Mouse (Mus musculus) limb, embryonic 11.5 days (tissue): ENCODE results near the gene Cphx3. TPM values are rescaled to one million over a fixed set of nuclear protein-coding genes. Genes with fewer than 3 reads are reported as not detected.
"Not testable (repeated sequence)": the region's sequence is repeated elsewhere in the genome, so short reads cannot be mapped to it uniquely, and the experiment has no call there.

Experiments
- ATAC-seq: fragments of 200-750 bp; cut with Nextera tagmentation; 2 replicates; pipeline ENCODE4 v1.8.0; 2017; ENCODE audit warnings: low read depth; ENCODE audit not compliant: insufficient number of reproducible peaks, low FRiP score, low TSS enrichment
- DNase-seq: peaks from one replicate; pipeline ENCODE4 v3.0.0-alpha.2; 2015; ENCODE audit warnings: low spot score
- H3K27ac ChIP-seq: fragments of 300-500 bp; sonication (generic); replicated peaks from 2 replicates; pipeline ENCODE4 v1.5.1; 2014; ENCODE audit warnings: low read depth, mild to moderate bottlenecking, low read length
- H3K27me3 ChIP-seq: fragments of 300-500 bp; sonication (generic); 2 replicates; pipeline ENCODE4 v1.6.1; 2014; ENCODE audit warnings: mild to moderate bottlenecking, low read length, mixed read lengths; ENCODE audit not compliant: control insufficient read depth, insufficient read depth
- H3K36me3 ChIP-seq: fragments of 300-500 bp; sonication (generic); 2 replicates; pipeline ENCODE4 v1.6.1; 2014; ENCODE audit warnings: mild to moderate bottlenecking, low read length, moderate library complexity, mixed read lengths; ENCODE audit not compliant: control insufficient read depth, insufficient read depth
- H3K4me1 ChIP-seq: fragments of 300-500 bp; sonication (generic); 2 replicates; pipeline ENCODE4 v1.6.1; 2014; ENCODE audit warnings: low read length, mixed read lengths; ENCODE audit not compliant: control insufficient read depth, insufficient read depth
- H3K4me2 ChIP-seq: fragments of 300-500 bp; sonication (generic); 2 replicates; pipeline ENCODE4 v1.6.1; 2014; ENCODE audit warnings: low read depth, mild to moderate bottlenecking, moderate library complexity; ENCODE audit not compliant: severe bottlenecking
- H3K4me3 ChIP-seq: fragments of 300-500 bp; sonication (generic); 2 replicates; pipeline ENCODE4 v1.5.1; 2014; ENCODE audit warnings: low read depth, low read length
- H3K9ac ChIP-seq: fragments of 300-500 bp; sonication (generic); 2 replicates; pipeline ENCODE4 v1.6.1; 2014; ENCODE audit warnings: mild to moderate bottlenecking, low read length
- H3K9me3 ChIP-seq: fragments of 300-500 bp; sonication (generic); 2 replicates; pipeline ENCODE4 v1.6.1; 2016; ENCODE audit warnings: low read length; ENCODE audit not compliant: control insufficient read depth
- WGBS: fragments of 180-500 bp; shearing (Covaris S2); extraction: QIAGEN DNeasy Blood & Tissue Kit; methylation state at CpG from one replicate; pipeline ENCODE4 v1.1.7; 2014; 5-methylcytosine and 5-hydroxymethylcytosine counted together
- polyA plus RNA-seq: library from polyadenylated mRNA; unstranded; fragments of >200 nt; fragmentation: Nextera tagmentation; extraction: Ambion mirVana; gene quantifications from 2 replicates; pipeline ENCODE4 v1.2.1, GENCODE M21; 2014

Gene Cphx3
- polyA plus RNA-seq: not detected in 2 replicates

DNA sequence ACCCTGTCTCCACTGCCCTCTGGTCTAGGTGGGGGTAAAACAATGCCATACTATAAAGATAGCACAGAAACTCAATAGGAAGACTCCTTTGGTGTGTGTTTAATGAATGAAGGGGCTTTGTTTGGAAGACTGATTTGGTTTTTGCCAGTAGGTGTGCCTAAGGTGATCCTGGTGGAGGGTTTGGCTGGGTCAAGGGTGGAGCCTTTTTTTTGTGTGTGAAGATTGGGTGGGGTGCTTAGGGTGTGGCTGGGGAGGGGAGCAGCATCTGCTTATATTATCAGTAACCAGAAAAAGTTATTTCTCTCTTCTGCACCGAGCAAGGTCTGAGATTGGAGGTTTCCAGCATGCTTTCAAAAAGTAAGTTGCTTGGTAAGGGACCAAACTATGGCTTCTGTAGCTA, at the start of gene Cphx3:
Gene Cphx3, plus strand, starts transcription at position 301 of the 400 bp plus-strand sequence.
- not testable (repeated sequence) for H3K4me2 ChIP-seq, ATAC-seq, H3K27me3 ChIP-seq, H3K9me3 ChIP-seq, H3K36me3 ChIP-seq, H3K4me1 ChIP-seq, DNase-seq, H3K9ac ChIP-seq, H3K27ac ChIP-seq, H3K4me3 ChIP-seq
- no CpG with 5 or more reads among the region's 1 CpGs for WGBS

DNA sequence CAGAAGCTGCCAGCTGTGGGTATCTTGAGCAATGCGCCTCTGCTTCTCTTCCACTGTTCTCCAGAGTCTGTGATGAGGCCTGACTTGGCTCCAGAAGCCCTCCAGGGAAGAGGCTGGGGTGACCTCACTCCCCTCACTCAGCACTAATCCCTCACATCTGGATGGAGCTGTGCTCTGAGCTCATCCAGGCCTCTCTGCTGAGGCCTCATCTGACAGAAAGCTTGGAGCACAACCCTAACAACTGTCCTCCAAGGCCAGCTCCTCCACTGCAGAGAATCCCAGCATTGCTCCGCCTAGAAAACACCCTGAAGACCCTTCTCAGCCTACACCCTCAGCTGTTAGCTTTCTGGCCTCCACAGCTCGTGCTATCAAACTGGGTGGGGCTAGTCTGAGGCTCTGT, 47.7 kb upstream of the Cphx3 start:
- not testable (repeated sequence) for ATAC-seq, H3K27me3 ChIP-seq, H3K36me3 ChIP-seq, H3K4me1 ChIP-seq, H3K4me3 ChIP-seq, H3K9me3 ChIP-seq, H3K4me2 ChIP-seq, DNase-seq, H3K9ac ChIP-seq, H3K27ac ChIP-seq
- WGBS: no CpG with 5 or more reads among the region's 3 CpGs

DNA sequence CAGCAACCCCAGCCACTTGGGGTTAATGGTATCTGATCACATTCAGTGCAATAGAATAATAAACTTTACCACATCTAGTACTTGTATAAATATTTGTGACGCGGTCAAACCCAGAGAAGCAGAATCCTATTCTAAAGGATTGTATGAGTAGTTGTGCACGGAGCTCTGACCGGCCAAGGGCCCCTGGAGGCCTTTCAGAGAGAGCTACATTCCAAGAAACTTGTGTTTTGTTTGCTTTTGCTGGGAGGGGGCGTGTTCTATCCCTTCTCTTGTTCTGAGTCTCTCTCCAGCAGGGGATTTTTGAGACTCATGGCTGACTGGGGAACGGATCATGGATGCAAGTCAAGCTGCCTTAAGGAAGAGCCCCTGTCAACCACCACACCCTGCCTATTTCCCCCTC, 46.7 kb upstream of the Cphx3 start:
- ATAC-seq, H3K27me3 ChIP-seq, DNase-seq, H3K27ac ChIP-seq, H3K4me1 ChIP-seq, H3K9me3 ChIP-seq, H3K9ac ChIP-seq, H3K36me3 ChIP-seq, H3K4me2 ChIP-seq, H3K4me3 ChIP-seq: not testable (repeated sequence)
- no CpG with 5 or more reads among the region's 6 CpGs for WGBS

DNA sequence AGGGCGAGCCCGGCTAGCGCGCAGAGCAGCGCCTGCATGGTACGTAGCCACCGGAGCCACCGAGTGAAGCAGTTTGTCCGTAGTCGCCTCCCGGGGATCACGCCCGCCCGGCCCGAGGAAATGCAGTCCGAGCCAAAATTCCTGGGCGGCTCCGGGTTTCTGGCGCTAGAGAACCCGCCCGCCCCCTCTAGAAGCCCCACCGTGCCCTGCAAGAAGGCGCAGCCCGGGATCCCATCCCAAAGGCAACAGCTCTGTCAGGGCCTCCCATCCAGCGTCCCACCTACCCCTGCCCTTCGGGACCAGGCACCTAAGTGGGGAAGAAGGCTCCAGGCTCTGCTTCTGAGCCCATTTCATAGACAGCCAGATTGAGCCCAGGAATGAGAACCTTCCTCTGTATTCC, 39.5 kb upstream of the Cphx3 start, which contains the start of gene Gm9780:
Gene Gm9780, minus strand, starts transcription at position 101 of the 400 bp plus-strand sequence.
- not testable (repeated sequence) for H3K36me3 ChIP-seq, H3K27me3 ChIP-seq, H3K4me2 ChIP-seq, H3K9ac ChIP-seq, DNase-seq, ATAC-seq, H3K4me1 ChIP-seq, H3K9me3 ChIP-seq, H3K4me3 ChIP-seq, H3K27ac ChIP-seq
- no CpG with 5 or more reads among the region's 26 CpGs for WGBS

DNA sequence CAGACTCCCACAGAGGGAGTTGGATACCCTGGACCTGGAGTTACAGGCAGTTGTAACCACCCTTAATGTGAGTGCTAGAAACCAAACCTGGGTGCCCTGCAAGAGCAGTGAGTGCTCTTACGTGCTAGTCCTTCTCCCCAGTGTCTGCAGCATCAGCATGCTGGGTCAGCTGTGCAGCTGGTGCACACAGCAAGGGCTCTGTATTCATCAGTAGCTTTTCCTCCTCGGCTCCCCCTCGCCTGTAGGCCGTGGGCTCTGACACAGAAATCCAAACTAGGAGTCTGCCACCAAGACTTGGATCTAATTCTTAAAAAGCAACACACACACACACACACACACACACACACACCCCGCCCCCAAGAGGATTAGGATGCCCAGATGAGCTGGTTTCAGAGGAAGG, 37.1 kb upstream of the Cphx3 start:
- H3K9ac ChIP-seq, H3K4me2 ChIP-seq, H3K36me3 ChIP-seq, H3K27me3 ChIP-seq, H3K4me3 ChIP-seq, H3K9me3 ChIP-seq, DNase-seq, ATAC-seq, H3K27ac ChIP-seq, H3K4me1 ChIP-seq: not testable (repeated sequence)
- no CpG with 5 or more reads among the region's 5 CpGs for WGBS

DNA sequence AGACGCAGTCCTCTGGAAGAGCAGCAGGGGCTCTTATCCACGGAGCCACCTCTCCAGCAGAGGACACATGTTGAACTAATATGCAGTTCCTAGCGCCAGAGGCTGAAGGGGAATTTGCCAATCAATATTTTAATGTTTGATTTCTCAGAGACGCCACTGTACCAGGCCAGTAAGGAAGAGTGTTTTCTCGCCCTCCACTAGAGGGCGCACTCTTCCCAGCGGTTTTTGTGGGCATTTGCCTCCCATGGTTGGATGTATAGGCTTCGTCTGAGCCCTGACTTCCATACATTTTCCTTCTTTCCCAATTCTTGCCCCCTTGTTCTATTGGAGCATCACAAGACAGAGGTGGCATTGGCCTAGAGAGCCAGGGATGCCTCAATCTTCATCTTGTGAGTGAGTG, 35.1 kb upstream of the Cphx3 start:
- not testable (repeated sequence) for ATAC-seq, DNase-seq

DNA sequence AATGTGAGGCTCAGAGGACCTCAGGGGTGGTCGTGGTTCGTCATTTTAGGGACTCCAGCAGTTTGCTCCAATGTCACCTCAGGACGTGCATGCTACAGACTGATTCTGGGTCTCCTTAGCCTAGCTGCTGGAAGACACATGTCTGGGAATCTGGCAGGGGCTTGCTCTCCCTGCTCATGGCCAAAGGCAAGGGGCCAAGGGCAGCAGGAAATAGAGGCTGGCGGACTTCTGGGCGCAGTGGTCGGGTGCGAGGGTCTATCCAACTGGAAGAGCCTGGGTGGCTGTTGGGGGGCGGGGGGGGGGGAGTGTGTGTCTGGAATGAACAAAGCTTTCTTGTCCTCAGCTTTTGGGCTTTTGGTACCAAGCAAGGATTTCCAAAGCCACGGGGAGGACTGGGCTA, 33.3 kb upstream of the Cphx3 start:
- H3K4me1 ChIP-seq, H3K36me3 ChIP-seq, H3K9ac ChIP-seq, H3K4me2 ChIP-seq, DNase-seq, H3K4me3 ChIP-seq, H3K27ac ChIP-seq, H3K9me3 ChIP-seq, ATAC-seq, H3K27me3 ChIP-seq: not testable (repeated sequence)
- no CpG with 5 or more reads among the region's 9 CpGs for WGBS

More for the DNA sequence above, 35.1 kb upstream of the Cphx3 start:
- H3K9ac ChIP-seq, H3K27me3 ChIP-seq, H3K4me1 ChIP-seq, H3K27ac ChIP-seq, H3K36me3 ChIP-seq, H3K4me3 ChIP-seq, H3K9me3 ChIP-seq, H3K4me2 ChIP-seq: not testable (repeated sequence)
- WGBS: no CpG with 5 or more reads among the region's 8 CpGs

DNA sequence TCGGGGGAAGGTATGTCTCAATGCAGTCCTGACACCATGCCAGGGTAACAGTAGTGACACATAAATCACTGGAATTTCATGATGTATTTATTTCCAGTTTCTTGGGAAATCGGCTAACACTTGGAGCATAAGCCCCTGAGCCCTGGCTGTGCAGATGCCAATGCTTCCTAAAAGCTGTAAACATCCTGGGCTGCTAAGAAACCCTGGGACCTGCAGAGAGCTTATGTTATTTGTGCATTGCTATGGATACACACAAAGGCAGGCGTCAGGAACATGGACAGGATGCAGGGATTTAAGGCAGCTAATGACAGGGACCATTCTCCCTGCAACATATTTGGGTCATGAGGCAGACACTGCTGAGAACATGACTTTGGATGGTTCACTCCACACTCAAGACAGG, 23.9 kb upstream of the Cphx3 start:
- not testable (repeated sequence) for H3K4me3 ChIP-seq, ATAC-seq, H3K36me3 ChIP-seq, H3K4me2 ChIP-seq, DNase-seq, H3K27ac ChIP-seq, H3K9ac ChIP-seq, H3K9me3 ChIP-seq, H3K4me1 ChIP-seq, H3K27me3 ChIP-seq
- no CpG with 5 or more reads among the region's 3 CpGs for WGBS

DNA sequence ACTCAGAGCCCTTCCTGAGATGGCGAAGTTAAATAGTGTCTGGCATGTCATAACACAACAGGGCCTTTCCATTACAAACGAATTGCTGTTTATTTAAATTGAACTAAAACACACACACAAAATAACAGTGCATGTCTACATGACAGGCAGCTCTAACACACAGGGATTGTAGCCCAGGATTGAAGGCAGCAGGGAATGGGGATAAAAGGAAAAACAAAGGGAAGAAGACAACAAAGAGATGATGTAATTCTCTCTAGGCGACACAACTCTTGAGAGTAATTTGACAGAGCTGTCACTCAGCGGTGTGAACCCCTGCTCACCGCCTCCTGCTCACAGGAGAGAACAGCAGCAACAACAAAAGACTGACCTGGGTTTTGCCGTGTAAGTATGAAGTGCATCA, 22.7 kb upstream of the Cphx3 start:
- not testable (repeated sequence) for H3K4me2 ChIP-seq, ATAC-seq, H3K9me3 ChIP-seq, H3K27me3 ChIP-seq, H3K4me3 ChIP-seq, H3K27ac ChIP-seq, H3K36me3 ChIP-seq, H3K4me1 ChIP-seq, DNase-seq, H3K9ac ChIP-seq
- no CpG with 5 or more reads among the region's 6 CpGs for WGBS
